Mouse (Mus musculus) monocyte, adult 5-6 weeks (primary cell): ENCODE measurements around the gene Slc36a1. TPM values are rescaled to one million over a fixed set of nuclear protein-coding genes. Genes with fewer than 3 reads are reported as not detected.

ENCODE experiments used
- ATAC-seq: fragments of 153-309, 156-312 bp; replicated peaks from 2 replicates; pipeline ENCODE4 v1.8.0; 2017; ENCODE audit warnings: mild to moderate bottlenecking; ENCODE audit not compliant: low TSS enrichment, insufficient number of reproducible peaks, severe bottlenecking, poor library complexity, low FRiP score
- total RNA-seq: library from RNA; stranded (forward); fragments of 200-1000, 200-491, 200-594 nt; gene quantifications from 3 replicates; pipeline ENCODE4 v1.2.3, GENCODE M21; 2017

Gene Slc36a1
- total RNA-seq, 1 experiment from 2014 or later: 8.1 TPM

GRCm38 (mm10) chr11:55253391-55253790 is 49.2 kb downstream of the Slc36a1 start:
- no peak for ATAC-seq

- no peak for ATAC-seq
Measured at GRCm38 (mm10) chr11:55261105-55261504, 57.0 kb downstream of the Slc36a1 start.

GRCm38 (mm10) chr11:55262000-55262399 is 57.9 kb downstream of the Slc36a1 start:
- no peak for ATAC-seq

GRCm38 (mm10) chr11:55264318-55264717 is 60.2 kb downstream of the Slc36a1 start:
- ATAC-seq: no peak

GRCm38 (mm10) chr11:55265647-55266046 is 61.5 kb downstream of the Slc36a1 start:
- ATAC-seq: no peak

GRCm38 (mm10) chr11:55268580-55268979 is 64.4 kb downstream of the Slc36a1 start:
- ATAC-seq: no peak

- no peak for ATAC-seq
Measured at GRCm38 (mm10) chr11:55274756-55275155, 70.6 kb downstream of the Slc36a1 start.

Other genes with a start within 250 kb of the Slc36a1 start
- 62.1 to 83.4 TPM (median 78.5 TPM) in 3 replicates for gene Tnip1, start 241.4 kb upstream of the Slc36a1 start, total RNA-seq
- 264 to 506 TPM (median 281 TPM) in 3 replicates for gene Anxa6, start 170.9 kb upstream of the Slc36a1 start, total RNA-seq
- 41.1 to 55.7 TPM (median 42.3 TPM) in 3 replicates for gene Ccdc69, start 126.2 kb upstream of the Slc36a1 start, total RNA-seq
- 182 to 271 TPM (median 223 TPM) in 3 replicates for gene Gm2a, start 106.2 kb upstream of the Slc36a1 start, total RNA-seq
- not detected in 3 replicates for gene Slc36a3, start 52.6 kb upstream of the Slc36a1 start, total RNA-seq
- not detected in 3 replicates for gene Slc36a2, start 19.3 kb upstream of the Slc36a1 start, total RNA-seq
- not detected in 3 replicates for gene Fat2, start 132.2 kb downstream of the Slc36a1 start, total RNA-seq
- gene Sparc, start 218.8 kb downstream of the Slc36a1 start, total RNA-seq: not detected in 3 replicates